Mouse (Mus musculus) hindbrain, embryonic 10.5 days (tissue): ENCODE results near the gene Trnp1. TPM values are rescaled to one million over a fixed set of nuclear protein-coding genes. Genes with fewer than 3 reads are reported as not detected.

Source experiments
- DNase-seq: peaks from one replicate; pipeline ENCODE4 v3.0.0-alpha.2; 2017; ENCODE audit warnings: low spot score
- H3K27ac ChIP-seq: fragments of 300-500 bp; sonication (generic); 2 replicates; pipeline ENCODE4 v1.5.1; 2016; ENCODE audit warnings: mild to moderate bottlenecking, moderate library complexity
- H3K27me3 ChIP-seq: fragments of 300-500 bp; sonication (generic); 2 replicates; pipeline ENCODE4 v1.6.1; 2016; ENCODE audit warnings: mild to moderate bottlenecking; ENCODE audit not compliant: poor library complexity, insufficient read depth, severe bottlenecking
- H3K36me3 ChIP-seq: fragments of 300-500 bp; sonication (generic); 2 replicates; pipeline ENCODE4 v1.6.1; 2016; ENCODE audit warnings: mild to moderate bottlenecking, moderate library complexity
- H3K4me1 ChIP-seq: fragments of 300-500 bp; sonication (generic); replicated peaks from 2 replicates; pipeline ENCODE4 v1.6.1; 2016; ENCODE audit warnings: mild to moderate bottlenecking
- H3K4me3 ChIP-seq: fragments of 300-500 bp; sonication (generic); 2 replicates; pipeline ENCODE4 v1.5.1; 2016; ENCODE audit warnings: mild to moderate bottlenecking, moderate library complexity
- H3K9me3 ChIP-seq: fragments of 300-500 bp; sonication (generic); 2 replicates; pipeline ENCODE4 v1.6.1; 2016; ENCODE audit warnings: mild to moderate bottlenecking, moderate library complexity
- WGBS: fragments of 180-500 bp; shearing (Covaris S2); methylation state at CpG from one replicate; pipeline ENCODE4 v1.1.7; 2016; 5-methylcytosine and 5-hydroxymethylcytosine counted together
- polyA plus RNA-seq: library from polyadenylated mRNA; unstranded; fragments of >200 nt; fragmentation: Nextera tagmentation; extraction: Ambion mirVana; gene quantifications from 2 replicates; pipeline ENCODE4 v1.2.1, GENCODE M21; 2016

Gene Trnp1
- polyA plus RNA-seq, 1 experiment from 2014 or later = 1.3 TPM

- DNase-seq = no peak
- peaks cover 5% of the 10 kb centered on the region for H3K9me3 ChIP-seq
- no peak overlapping the region for H3K4me3 ChIP-seq
- H3K27me3 ChIP-seq = peaks cover 36% of the 10 kb centered on the region
- no peaks in the 10 kb centered on the region for H3K36me3 ChIP-seq
- WGBS = 79% methylated on average over 7 of the region's 7 CpGs
- no peak overlapping the region for H3K27ac ChIP-seq
- H3K4me1 ChIP-seq = peaks cover 21% of the 10 kb centered on the region
These were observed 27.1 kb downstream of the Trnp1 start for GRCm38 (mm10) chr4:133471135-133471821.

GRCm38 (mm10) chr4:133469122-133469521, 29.2 kb downstream of the Trnp1 start:
- 21% methylated on average over 12 of the region's 12 CpGs for WGBS
- Histone ChIP-seq H3K9me3 (peaks cover 5% of the 10 kb centered on the region), H3K27me3 (peaks cover 31% of the 10 kb centered on the region), H3K4me3 (peak overlapping the region; percentile 58; the same call in 1 of the 2 replicates), H3K4me1 (peaks cover 21% of the 10 kb centered on the region), H3K36me3 (no peaks in the 10 kb centered on the region), H3K27ac (no peak overlapping the region)
- no peak for DNase-seq

GRCm38 (mm10) chr4:133468080-133468479, 30.3 kb downstream of the Trnp1 start:
- H3K36me3 ChIP-seq = no peaks in the 10 kb centered on the region
- peaks cover 31% of the 10 kb centered on the region for H3K27me3 ChIP-seq
- under 1% methylated on average over 27 of the region's 27 CpGs for WGBS
- H3K4me1 ChIP-seq = peaks cover 21% of the 10 kb centered on the region
- peak overlapping the region; percentile 58 for H3K4me3 ChIP-seq
- 0 out of 2 replicates have a peak overlapping the region, but pooled peaks have one; percentile 24 for H3K27ac ChIP-seq
- DNase-seq = peak; percentile 64
- H3K9me3 ChIP-seq = peaks cover 5% of the 10 kb centered on the region

GRCm38 (mm10) chr4:133463184-133463583, 35.2 kb downstream of the Trnp1 start:
- Histone ChIP-seq H3K36me3 (no peaks in the 10 kb centered on the region), H3K4me3 (no peak overlapping the region), H3K27ac (0 out of 2 replicates have a peak overlapping the region, but pooled peaks have one; percentile 12), H3K9me3 (no peaks in the 10 kb centered on the region), H3K27me3 (peaks cover 6% of the 10 kb centered on the region; the same call in 1 of the 2 replicates), H3K4me1 (peaks cover 16% of the 10 kb centered on the region)
- WGBS = 71% methylated on average over 6 of the region's 6 CpGs
- DNase-seq = no peak

- DNase-seq = no peak
- H3K27ac ChIP-seq = no peak overlapping the region
- no peak overlapping the region for H3K4me3 ChIP-seq
- H3K36me3 ChIP-seq = no peaks in the 10 kb centered on the region
- WGBS = 71% methylated on average over 4 of the region's 4 CpGs
- H3K9me3 ChIP-seq = no peaks in the 10 kb centered on the region
- H3K4me1 ChIP-seq = peaks cover 10% of the 10 kb centered on the region
- no peaks in the 10 kb centered on the region for H3K27me3 ChIP-seq
These were observed 37.0 kb downstream of the Trnp1 start for GRCm38 (mm10) chr4:133461362-133461761.

- 45% methylated on average over 5 of the region's 5 CpGs for WGBS
- Histone ChIP-seq H3K4me1 (peaks cover 10% of the 10 kb centered on the region), H3K36me3 (no peaks in the 10 kb centered on the region), H3K4me3 (no peak overlapping the region), H3K9me3 (no peaks in the 10 kb centered on the region), H3K27ac (no peak overlapping the region), H3K27me3 (no peaks in the 10 kb centered on the region)
- DNase-seq = no peak
These were observed 37.5 kb downstream of the Trnp1 start for GRCm38 (mm10) chr4:133460796-133461325.

GRCm38 (mm10) chr4:133460006-133460405, 38.3 kb downstream of the Trnp1 start:
- 84% methylated on average over 1 of the region's 1 CpGs for WGBS
- no peaks in the 10 kb centered on the region for H3K36me3 ChIP-seq
- H3K27ac ChIP-seq = no peak overlapping the region
- DNase-seq = no peak
- H3K4me3 ChIP-seq = no peak overlapping the region
- H3K4me1 ChIP-seq = peaks cover 10% of the 10 kb centered on the region
- H3K27me3 ChIP-seq = no peaks in the 10 kb centered on the region
- H3K9me3 ChIP-seq = no peaks in the 10 kb centered on the region

- no peak for DNase-seq
- H3K27me3 ChIP-seq = 0 out of 2 replicates have a peak, but pooled peaks cover 2% of the 10 kb centered on the region
- 79% methylated on average over 3 of the region's 3 CpGs for WGBS
- H3K36me3 ChIP-seq = no peaks in the 10 kb centered on the region
- no peak overlapping the region for H3K4me3 ChIP-seq
- peaks cover 10% of the 10 kb centered on the region for H3K4me1 ChIP-seq
- no peak overlapping the region for H3K27ac ChIP-seq
- no peaks in the 10 kb centered on the region for H3K9me3 ChIP-seq
These were observed 40.3 kb downstream of the Trnp1 start for GRCm38 (mm10) chr4:133458044-133458443.

GRCm38 (mm10) chr4:133452433-133452832, 45.9 kb downstream of the Trnp1 start:
- no peak for DNase-seq
- Histone ChIP-seq H3K27me3 (peaks cover 9% of the 10 kb centered on the region; the same call in 1 of the 2 replicates), H3K4me3 (no peak overlapping the region), H3K27ac (no peak overlapping the region), H3K36me3 (no peaks in the 10 kb centered on the region), H3K9me3 (no peaks in the 10 kb centered on the region), H3K4me1 (peaks cover 20% of the 10 kb centered on the region)
- WGBS = 78% methylated on average over 7 of the region's 7 CpGs

- WGBS = 12% methylated on average over 10 of the region's 10 CpGs
- Histone ChIP-seq H3K4me1 (peaks cover 20% of the 10 kb centered on the region; the same call in 1 of the 2 replicates), H3K27ac (no peak overlapping the region), H3K27me3 (peaks cover 9% of the 10 kb centered on the region; the same call in 1 of the 2 replicates), H3K36me3 (no peaks in the 10 kb centered on the region), H3K4me3 (no peak overlapping the region), H3K9me3 (no peaks in the 10 kb centered on the region)
- DNase-seq = peak; percentile 83
These were observed 46.8 kb downstream of the Trnp1 start for GRCm38 (mm10) chr4:133451536-133451935.

GRCm38 (mm10) chr4:133449726-133450125, 48.6 kb downstream of the Trnp1 start:
- Histone ChIP-seq H3K4me1 (peaks cover 20% of the 10 kb centered on the region; the same call in 1 of the 2 replicates), H3K27me3 (peaks cover 9% of the 10 kb centered on the region; the same call in 1 of the 2 replicates), H3K9me3 (no peaks in the 10 kb centered on the region), H3K36me3 (no peaks in the 10 kb centered on the region), H3K27ac (no peak overlapping the region), H3K4me3 (no peak overlapping the region)
- 19% methylated on average over 13 of the region's 13 CpGs for WGBS
- peak; percentile 71 for DNase-seq

GRCm38 (mm10) chr4:133448708-133449388, 49.5 kb downstream of the Trnp1 start:
- DNase-seq = no peak
- Histone ChIP-seq H3K36me3 (no peaks in the 10 kb centered on the region), H3K4me3 (no peak overlapping the region), H3K27me3 (peaks cover 7% of the 10 kb centered on the region; the same call in 1 of the 2 replicates), H3K27ac (no peak overlapping the region), H3K4me1 (peaks cover 22% of the 10 kb centered on the region), H3K9me3 (no peaks in the 10 kb centered on the region)
- WGBS = 81% methylated on average over 8 of the region's 8 CpGs

GRCm38 (mm10) chr4:133447967-133448366, 50.4 kb downstream of the Trnp1 start:
- no peaks in the 10 kb centered on the region for H3K36me3 ChIP-seq
- no peak overlapping the region for H3K4me3 ChIP-seq
- WGBS = 76% methylated on average over 11 of the region's 11 CpGs
- H3K9me3 ChIP-seq = no peaks in the 10 kb centered on the region
- peaks cover 31% of the 10 kb centered on the region for H3K4me1 ChIP-seq
- no peak overlapping the region for H3K27ac ChIP-seq
- DNase-seq = no peak
- peaks cover 7% of the 10 kb centered on the region; the same call in 1 of the 2 replicates for H3K27me3 ChIP-seq
